Mouse (Mus musculus): ENCODE measurements around the gene Ldhb. TPM values are rescaled to one million over a fixed set of nuclear protein-coding genes. Genes with fewer than 3 reads are reported as not detected.
"Not testable (repeated sequence)": the region's sequence is repeated elsewhere in the genome, so short reads cannot be mapped to it uniquely, and the experiment has no call there.

Gene Ldhb
- polyA plus RNA-seq, 1 experiment from 2014 or later: 578 TPM

DNA sequence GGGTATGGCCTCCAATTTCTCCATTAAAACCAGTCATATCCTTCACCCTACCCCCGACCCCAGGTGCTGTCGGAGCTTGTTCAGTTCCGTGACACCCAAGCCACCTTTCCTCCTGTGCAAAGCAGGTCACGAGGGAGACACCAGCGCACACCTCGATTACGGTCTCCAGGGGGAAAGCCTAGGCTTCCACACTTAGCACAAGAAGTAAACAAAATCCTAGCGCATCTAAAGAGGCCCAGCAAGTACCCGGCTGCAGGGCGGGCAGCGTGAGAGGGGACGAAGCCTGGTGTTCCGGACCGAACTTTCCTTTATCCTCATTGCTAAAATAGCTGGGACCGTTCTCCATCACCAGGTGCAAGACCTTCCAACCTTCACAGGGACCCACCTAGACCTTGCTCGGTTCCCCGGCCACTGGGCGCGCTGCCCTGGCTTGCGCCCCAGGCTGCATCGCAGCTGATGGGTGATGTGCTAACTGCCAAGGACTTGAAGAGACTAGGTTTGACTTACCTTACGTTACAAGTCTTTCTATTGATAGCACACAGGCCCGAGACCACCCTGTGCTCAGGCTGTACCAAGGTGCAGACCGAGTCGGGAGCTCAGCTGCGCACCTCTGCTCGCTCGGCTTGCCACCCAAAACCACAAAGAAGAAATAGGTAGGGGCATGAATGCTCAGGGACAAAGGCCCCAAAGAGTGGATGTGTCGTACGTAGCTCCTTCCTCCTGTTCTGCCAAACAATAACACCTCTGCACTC lies 548 bp downstream of the Ldhb start:
- WGBS: 1% methylated on average over 30 of the region's 30 CpGs
- ATAC-seq (ENCODE audit: low FRiP score, low TSS enrichment): peak; percentile 47
- no peaks in the 10 kb centered on the region for H3K27me3 ChIP-seq (ENCODE audit: control insufficient read depth, insufficient read depth, low read length)
- no peaks in the 10 kb centered on the region for H3K9me3 ChIP-seq (ENCODE audit: control insufficient read depth, low read length)
- H3K4me3 ChIP-seq (ENCODE audit: low read length): peak overlapping the region; percentile 67
- H3K27ac ChIP-seq (ENCODE audit: low read depth, low read length): peak overlapping the region; percentile 48
- H3K36me3 ChIP-seq (ENCODE audit: control insufficient read depth, insufficient read depth, low read length): peaks cover 10% of the 10 kb centered on the region; the same call in 1 of the 2 replicates
- H3K4me1 ChIP-seq (ENCODE audit: control insufficient read depth, insufficient read depth, low read length): peaks cover 33% of the 10 kb centered on the region
- H3K9ac ChIP-seq (ENCODE audit: low read depth, low read length): peak overlapping the region; percentile 63
- peak overlapping the region; percentile 84 for H3K4me2 ChIP-seq (replicated peaks; ENCODE audit: low read depth, low read length)

DNA sequence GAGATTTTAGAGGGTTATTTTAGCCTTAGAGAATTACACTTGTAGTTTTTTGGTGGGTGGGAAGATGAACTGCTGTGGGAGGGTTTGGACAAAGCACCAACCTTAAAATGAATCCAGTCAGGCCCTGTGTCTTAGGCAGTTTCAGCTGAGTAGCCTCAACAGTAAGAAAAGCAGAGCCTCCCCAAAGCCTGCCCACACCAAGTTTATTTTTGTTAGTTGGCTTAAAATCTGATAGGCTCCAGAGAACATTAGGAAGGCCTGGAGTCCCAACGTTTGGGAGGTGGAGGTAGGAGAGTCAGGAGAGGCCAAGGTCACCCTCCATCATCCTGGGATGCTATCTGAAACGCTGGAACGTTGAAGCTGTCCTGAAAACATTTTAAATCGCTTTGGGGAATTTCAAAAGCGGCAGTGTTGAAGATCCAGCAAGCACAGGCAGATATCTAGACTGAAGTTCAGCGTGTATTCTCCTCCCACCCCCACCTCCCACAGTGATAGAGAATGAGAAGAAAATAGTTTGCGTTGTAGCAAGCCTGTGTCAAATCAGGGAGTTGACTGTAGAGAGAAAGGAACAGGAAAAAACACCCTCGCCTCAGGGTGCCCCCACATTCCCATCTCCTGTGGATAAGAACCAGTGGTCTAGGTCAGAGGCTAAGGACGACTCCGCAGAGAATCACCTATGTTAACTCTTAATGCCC lies 1.3 kb downstream of the Ldhb start:
- ATAC-seq (ENCODE audit: low FRiP score, low TSS enrichment): peak; percentile 15; the same call in 1 of the 2 replicates
- Histone ChIP-seq H3K9me3 (ENCODE audit: control insufficient read depth, low read length) (no peaks in the 10 kb centered on the region), H3K36me3 (ENCODE audit: control insufficient read depth, insufficient read depth, low read length) (peaks cover 10% of the 10 kb centered on the region), H3K27me3 (ENCODE audit: control insufficient read depth, insufficient read depth, low read length) (no peaks in the 10 kb centered on the region), H3K4me1 (ENCODE audit: control insufficient read depth, insufficient read depth, low read length) (peaks cover 32% of the 10 kb centered on the region), H3K4me2 (replicated peaks; ENCODE audit: low read depth, low read length) (peak overlapping the region; percentile 84), H3K4me3 (ENCODE audit: low read length) (peak overlapping the region; percentile 67), H3K27ac (ENCODE audit: low read depth, low read length) (peak overlapping the region; percentile 48; the same call in 1 of the 2 replicates), H3K9ac (ENCODE audit: low read depth, low read length) (peak overlapping the region; percentile 63; the same call in 1 of the 2 replicates)
- 2% methylated on average over 10 of the region's 10 CpGs for WGBS

DNA sequence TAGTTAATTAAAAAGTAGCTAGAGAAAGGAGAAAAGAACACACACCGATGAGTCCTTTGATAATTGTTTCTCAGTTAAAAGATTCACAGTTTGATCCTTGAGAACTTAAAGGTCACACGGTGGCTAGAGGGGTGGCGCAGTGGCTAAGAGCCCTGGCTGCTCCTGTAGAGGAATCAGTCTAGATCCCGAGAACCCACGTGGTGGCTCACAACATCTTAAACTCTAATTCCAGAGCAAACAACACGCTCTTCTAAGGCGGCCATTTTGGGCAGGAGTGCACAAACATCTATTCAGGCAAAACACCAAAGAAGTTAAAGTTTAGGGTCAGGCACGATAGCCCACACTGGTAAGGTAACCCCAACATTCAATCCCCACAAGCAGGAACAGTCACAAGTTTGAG lies 4.2 kb downstream of the Ldhb start:
- Histone ChIP-seq H3K9ac (ENCODE audit: low read depth, low read length) (no peak overlapping the region), H3K36me3 (ENCODE audit: control insufficient read depth, insufficient read depth, low read length) (peaks cover 26% of the 10 kb centered on the region), H3K4me3 (ENCODE audit: low read length) (no peak overlapping the region), H3K9me3 (ENCODE audit: control insufficient read depth, low read length) (no peaks in the 10 kb centered on the region), H3K27ac (ENCODE audit: low read depth, low read length) (peak overlapping the region; percentile 19; the same call in 1 of the 2 replicates), H3K27me3 (ENCODE audit: control insufficient read depth, insufficient read depth, low read length) (no peaks in the 10 kb centered on the region), H3K4me2 (replicated peaks; ENCODE audit: low read depth, low read length) (peak overlapping the region; percentile 13; the same call in 1 of the 2 replicates), H3K4me1 (ENCODE audit: control insufficient read depth, insufficient read depth, low read length) (peaks cover 23% of the 10 kb centered on the region)
- WGBS: 79% methylated on average over 8 of the region's 8 CpGs
- no peak for ATAC-seq (ENCODE audit: low FRiP score, low TSS enrichment)

DNA sequence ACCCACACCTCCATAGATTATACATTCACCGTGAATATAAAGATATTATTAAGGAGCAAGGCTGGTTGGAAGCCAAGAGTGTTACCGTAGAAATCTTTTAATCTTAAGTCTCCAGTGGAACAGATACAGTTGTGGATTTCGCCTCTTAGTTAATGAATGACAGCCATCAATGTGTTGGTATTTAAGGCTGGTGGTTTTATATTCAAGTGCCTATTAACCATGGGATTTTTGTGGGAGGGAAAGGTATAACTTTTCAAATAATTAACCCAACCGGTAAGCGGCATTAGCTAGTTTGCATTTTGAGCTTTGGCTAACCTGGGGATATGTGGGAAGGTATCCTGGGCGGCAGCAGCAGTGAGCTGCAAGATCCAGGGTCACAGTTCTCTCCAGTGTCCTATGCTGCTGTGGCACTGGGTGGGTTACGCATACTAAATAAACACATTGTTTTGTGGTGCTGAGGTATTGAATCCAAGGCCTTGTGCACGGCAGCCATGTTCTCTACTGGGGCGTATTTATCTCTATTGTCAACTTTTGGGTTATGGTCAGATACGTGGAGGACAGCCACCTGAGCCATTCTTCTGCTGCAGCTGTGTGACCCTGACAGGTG lies 5.1 kb downstream of the Ldhb start:
- no peaks in the 10 kb centered on the region for H3K9me3 ChIP-seq (ENCODE audit: control insufficient read depth, low read length)
- no peaks in the 10 kb centered on the region for H3K27me3 ChIP-seq (ENCODE audit: control insufficient read depth, insufficient read depth, low read length)
- peaks cover 23% of the 10 kb centered on the region for H3K4me1 ChIP-seq (ENCODE audit: control insufficient read depth, insufficient read depth, low read length)
- peak overlapping the region; percentile 53 for H3K27ac ChIP-seq (ENCODE audit: low read depth, low read length)
- H3K4me2 ChIP-seq (replicated peaks; ENCODE audit: low read depth, low read length): peak overlapping the region; percentile 2; the same call in 1 of the 2 replicates
- ATAC-seq (ENCODE audit: low FRiP score, low TSS enrichment): peak; percentile 33; the same call in 1 of the 2 replicates
- 73% methylated on average over 10 of the region's 10 CpGs for WGBS
- H3K4me3 ChIP-seq (ENCODE audit: low read length): no peak overlapping the region; the same call in 1 of the 2 replicates
- H3K9ac ChIP-seq (ENCODE audit: low read depth, low read length): no peak overlapping the region
- peaks cover 35% of the 10 kb centered on the region for H3K36me3 ChIP-seq (ENCODE audit: control insufficient read depth, insufficient read depth, low read length)

DNA sequence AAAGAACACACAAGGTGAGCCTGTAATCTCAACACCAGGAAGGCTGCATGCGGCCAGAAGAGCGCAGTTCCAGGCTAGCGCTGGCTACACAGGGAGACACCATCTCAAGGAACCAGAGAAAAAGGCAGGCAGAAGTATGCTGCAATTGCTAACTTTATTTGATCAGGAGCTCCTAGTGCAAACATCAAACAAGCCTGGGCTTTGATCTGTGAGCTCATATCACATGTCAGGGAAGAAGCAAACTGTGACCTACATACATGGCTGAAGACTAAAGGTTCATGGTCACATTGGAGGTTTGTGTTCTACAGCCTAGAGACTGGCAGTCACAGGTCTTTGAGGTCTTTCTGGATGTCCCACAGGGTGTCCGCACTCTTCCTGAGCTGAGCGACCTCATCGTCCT lies 17.6 kb downstream of the Ldhb start:
- H3K27me3 ChIP-seq (ENCODE audit: control insufficient read depth, insufficient read depth, low read length); H3K4me2 ChIP-seq (replicated peaks; ENCODE audit: low read depth, low read length); H3K27ac ChIP-seq (ENCODE audit: low read depth, low read length); H3K4me1 ChIP-seq (ENCODE audit: control insufficient read depth, insufficient read depth, low read length); ATAC-seq (ENCODE audit: low FRiP score, low TSS enrichment); H3K9ac ChIP-seq (ENCODE audit: low read depth, low read length); H3K9me3 ChIP-seq (ENCODE audit: control insufficient read depth, low read length); H3K4me3 ChIP-seq (ENCODE audit: low read length): not testable (repeated sequence)
- peaks cover 54% of the 10 kb centered on the region for H3K36me3 ChIP-seq (ENCODE audit: control insufficient read depth, insufficient read depth, low read length)
- 92% methylated on average over 6 of the region's 6 CpGs for WGBS

DNA sequence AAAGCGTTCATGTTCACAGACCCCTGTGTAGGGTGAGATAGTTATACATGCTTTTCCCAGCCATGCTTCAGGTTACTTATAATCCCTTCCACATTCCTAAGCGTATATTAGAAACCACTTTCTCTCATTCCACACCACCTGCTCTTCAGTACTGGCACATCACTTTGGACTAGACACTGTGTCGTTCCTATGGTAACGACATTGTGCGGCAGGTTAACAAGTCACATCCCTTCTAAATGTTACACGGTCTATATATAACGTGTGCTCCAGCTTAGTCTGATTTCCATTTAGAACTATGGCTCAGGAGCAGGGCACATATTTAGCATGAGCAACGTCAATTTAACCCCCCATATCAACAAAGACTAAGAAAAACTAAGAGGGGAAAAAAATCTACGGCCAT lies 20.1 kb downstream of the Ldhb start:
- ATAC-seq (ENCODE audit: low FRiP score, low TSS enrichment): no peak
- no peak overlapping the region for H3K4me2 ChIP-seq (replicated peaks; ENCODE audit: low read depth, low read length)
- WGBS: 90% methylated on average over 9 of the region's 9 CpGs
- H3K9ac ChIP-seq (ENCODE audit: low read depth, low read length): no peak overlapping the region
- no peaks in the 10 kb centered on the region for H3K4me1 ChIP-seq (ENCODE audit: control insufficient read depth, insufficient read depth, low read length)
- no peak overlapping the region for H3K27ac ChIP-seq (ENCODE audit: low read depth, low read length)
- peaks cover 34% of the 10 kb centered on the region for H3K36me3 ChIP-seq (ENCODE audit: control insufficient read depth, insufficient read depth, low read length)
- no peak overlapping the region for H3K4me3 ChIP-seq (ENCODE audit: low read length)
- no peaks in the 10 kb centered on the region for H3K9me3 ChIP-seq (ENCODE audit: control insufficient read depth, low read length)
- H3K27me3 ChIP-seq (ENCODE audit: control insufficient read depth, insufficient read depth, low read length): no peaks in the 10 kb centered on the region

DNA sequence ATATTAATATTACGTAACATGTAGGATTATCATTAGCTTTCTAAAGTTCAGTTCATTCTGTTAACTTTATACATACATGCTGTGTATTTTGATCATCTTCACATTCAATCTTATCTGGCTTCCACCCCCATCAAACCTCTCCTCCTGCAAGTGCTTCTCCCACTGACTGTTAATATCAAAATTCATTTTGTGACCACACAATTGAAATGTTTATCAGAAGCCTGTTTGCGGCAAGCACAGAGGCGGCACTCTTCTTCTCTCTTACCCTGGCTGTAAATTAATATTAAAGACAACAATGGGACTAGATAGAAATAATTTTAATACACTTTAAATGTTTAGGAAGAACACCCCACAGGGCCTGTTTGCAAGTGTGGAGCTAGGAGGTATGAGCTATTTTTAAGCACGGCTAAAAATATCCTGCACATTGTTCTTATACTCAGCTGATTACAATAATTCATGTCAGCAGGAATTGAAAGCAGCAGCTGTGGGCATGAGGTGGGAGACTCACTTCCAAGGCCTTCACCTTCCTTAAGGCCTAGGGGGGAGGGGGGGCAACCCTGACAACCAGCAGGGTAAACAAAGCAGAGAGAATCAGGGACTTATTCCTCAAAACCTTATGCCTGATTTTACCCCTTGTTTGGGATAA lies 22.2 kb downstream of the Ldhb start:
- H3K4me3 ChIP-seq (ENCODE audit: low read length): no peak overlapping the region
- H3K9ac ChIP-seq (ENCODE audit: low read depth, low read length): no peak overlapping the region
- WGBS: 86% methylated on average over 4 of the region's 4 CpGs
- H3K36me3 ChIP-seq (ENCODE audit: control insufficient read depth, insufficient read depth, low read length): peaks cover 20% of the 10 kb centered on the region; the same call in 1 of the 2 replicates
- no peaks in the 10 kb centered on the region for H3K9me3 ChIP-seq (ENCODE audit: control insufficient read depth, low read length)
- no peak overlapping the region for H3K4me2 ChIP-seq (replicated peaks; ENCODE audit: low read depth, low read length)
- no peaks in the 10 kb centered on the region for H3K27me3 ChIP-seq (ENCODE audit: control insufficient read depth, insufficient read depth, low read length)
- no peak for ATAC-seq (ENCODE audit: low FRiP score, low TSS enrichment)
- no peaks in the 10 kb centered on the region for H3K4me1 ChIP-seq (ENCODE audit: control insufficient read depth, insufficient read depth, low read length)
- H3K27ac ChIP-seq (ENCODE audit: low read depth, low read length): no peak overlapping the region

DNA sequence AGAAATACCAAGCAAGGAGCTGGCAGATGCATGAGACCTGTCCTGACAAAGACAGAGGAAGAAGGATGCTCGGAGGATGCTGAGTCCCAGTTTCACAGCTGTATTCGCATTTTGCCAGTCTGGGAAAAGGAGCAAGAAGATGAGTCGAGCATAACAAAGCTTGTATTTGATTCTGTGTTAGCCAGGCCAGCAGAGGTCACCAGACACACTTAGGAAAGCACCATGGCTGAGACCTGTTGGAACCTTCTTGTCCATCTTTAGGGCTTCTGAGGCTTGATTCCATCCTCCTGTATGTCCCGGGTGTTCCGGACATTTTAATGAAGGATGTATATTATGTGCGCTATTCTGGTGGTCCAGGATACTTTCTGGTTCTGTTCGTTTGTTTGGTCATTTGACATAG lies 30.5 kb downstream of the Ldhb start:
- no peak for ATAC-seq (ENCODE audit: low FRiP score, low TSS enrichment)
- Histone ChIP-seq H3K36me3 (ENCODE audit: control insufficient read depth, insufficient read depth, low read length) (no peaks in the 10 kb centered on the region), H3K9me3 (ENCODE audit: control insufficient read depth, low read length) (no peaks in the 10 kb centered on the region), H3K9ac (ENCODE audit: low read depth, low read length) (no peak overlapping the region), H3K27me3 (ENCODE audit: control insufficient read depth, insufficient read depth, low read length) (no peaks in the 10 kb centered on the region), H3K4me2 (replicated peaks; ENCODE audit: low read depth, low read length) (no peak overlapping the region), H3K4me1 (ENCODE audit: control insufficient read depth, insufficient read depth, low read length) (no peaks in the 10 kb centered on the region), H3K4me3 (ENCODE audit: low read length) (no peak overlapping the region), H3K27ac (ENCODE audit: low read depth, low read length) (no peak overlapping the region)
- 80% methylated on average over 7 of the region's 7 CpGs for WGBS

All from kidney, embryonic 14.5 days (tissue).